Mouse (Mus musculus): ENCODE measurements at regions not wholly inside any gene's neighbourhood (a gene's known extent, or its start where the extent isn't known, plus 50 kb on each side); places are given as distances from the start of the nearest gene placed in this dataset.
A peak's percentile ranks its signal among the peaks of the same experiment; 100 is the strongest.

DNA sequence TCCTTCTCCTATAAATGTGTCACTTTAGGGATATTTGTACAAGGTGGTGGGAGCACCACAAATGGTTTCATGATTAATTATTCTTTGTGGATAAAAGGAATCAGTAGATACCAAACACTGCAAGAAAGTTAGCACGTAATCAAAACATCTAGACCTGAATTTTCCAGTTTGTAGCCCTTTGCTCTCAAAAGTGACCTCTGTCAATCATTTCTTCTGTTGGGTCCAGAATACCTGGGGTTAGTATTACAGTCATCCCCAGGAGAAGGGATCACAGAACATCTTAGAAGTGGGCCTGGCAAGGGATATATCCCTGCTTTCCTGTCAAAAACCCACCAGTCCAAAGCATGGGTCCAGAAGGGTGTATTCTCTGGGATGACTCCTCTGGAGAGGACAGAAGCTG is 122.1 kb upstream of the Zmiz1 start:
- intact Hi-C loops (cut with DNase I): no loop called here
- no peak for DNase-seq (ENCODE audit: low spot score)

DNA sequence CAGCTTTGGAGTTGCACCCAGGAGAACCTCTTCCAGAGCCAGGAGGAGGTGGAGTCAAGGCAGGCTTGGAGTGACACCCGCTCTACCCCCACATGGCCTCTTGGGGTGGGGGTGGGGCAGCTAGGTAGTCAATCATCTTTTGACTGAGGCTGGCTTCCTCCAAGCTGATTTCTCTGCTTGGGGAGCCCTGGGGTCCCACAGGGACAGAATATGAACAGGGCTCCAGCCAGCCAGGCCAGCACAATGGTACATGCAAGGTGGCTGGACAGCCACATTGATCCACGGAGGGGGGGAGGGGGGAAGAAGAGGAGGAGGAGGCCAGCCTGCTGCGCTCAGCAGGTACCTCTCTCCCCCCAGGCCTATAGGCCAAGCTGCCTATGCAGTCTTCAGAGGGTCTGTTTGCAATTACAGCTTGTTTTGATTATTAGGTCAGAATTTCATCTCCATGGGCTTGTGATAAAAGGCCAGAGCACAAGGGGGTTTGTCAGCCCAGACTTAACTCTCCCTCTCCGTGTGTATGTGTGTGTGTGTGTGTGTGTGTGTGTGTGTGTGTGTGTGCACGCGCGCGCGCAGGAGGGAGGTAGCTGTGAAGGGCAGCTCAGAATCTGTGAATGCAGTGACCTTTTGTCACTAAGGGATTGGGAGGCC is 120.5 kb upstream of the Zmiz1 start:
- no peak for DNase-seq (ENCODE audit: low spot score)
- intact Hi-C loops (cut with DNase I): no loop called here

DNA sequence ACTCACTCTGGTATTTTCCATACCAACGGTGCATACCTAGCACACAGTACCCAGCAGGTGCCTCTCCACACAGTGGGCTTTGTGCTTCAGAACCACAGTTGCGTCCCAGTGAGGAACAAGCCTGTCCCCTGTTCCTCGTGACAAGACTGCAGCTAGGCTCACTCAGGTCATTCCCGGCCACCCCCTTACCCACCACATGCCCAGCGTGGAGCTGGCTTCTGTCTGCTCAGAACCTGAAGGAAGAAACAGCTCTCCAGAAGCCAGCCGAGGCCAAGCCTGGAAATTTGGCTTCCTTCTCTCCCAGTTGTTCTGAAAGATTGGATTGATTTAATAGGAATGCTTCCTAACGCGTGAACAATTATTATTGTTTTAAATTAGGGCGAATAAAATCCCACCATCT is 118.1 kb upstream of the Zmiz1 start:
- DNase-seq (ENCODE audit: low spot score): no peak

DNA sequence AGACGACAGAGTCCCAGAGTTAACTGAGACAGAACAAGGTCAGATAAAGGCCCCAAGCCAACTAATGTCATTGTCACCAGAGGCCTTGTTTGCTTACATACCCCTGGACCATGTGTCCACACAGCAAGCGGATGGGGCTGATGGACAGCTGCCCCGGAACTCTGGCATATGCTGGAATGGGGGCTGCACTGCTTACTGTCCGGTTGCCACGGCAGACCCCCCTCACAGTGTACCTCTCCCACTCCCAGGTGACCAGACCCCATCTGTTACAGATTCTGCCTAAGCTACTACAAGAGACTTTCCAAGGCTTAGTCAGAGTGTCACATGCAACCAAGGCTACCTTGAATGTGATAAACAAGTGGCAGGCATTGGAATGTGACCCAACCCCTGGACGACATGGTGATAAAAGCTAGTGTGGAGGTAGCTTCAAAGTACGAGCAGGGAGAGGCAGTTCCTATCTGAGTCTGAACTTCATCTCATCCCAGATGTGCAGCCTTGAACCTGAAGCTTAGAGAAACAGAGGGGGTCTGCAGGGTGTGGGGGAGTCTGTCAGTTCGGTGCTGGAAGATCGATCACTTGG is 117.0 kb upstream of the Zmiz1 start:
- intact Hi-C loops (cut with DNase I): no loop called here
- DNase-seq (ENCODE audit: low spot score): no peak

More for the DNA sequence above, 118.1 kb upstream of the Zmiz1 start:
- intact Hi-C loops (cut with DNase I): no loop called here

DNA sequence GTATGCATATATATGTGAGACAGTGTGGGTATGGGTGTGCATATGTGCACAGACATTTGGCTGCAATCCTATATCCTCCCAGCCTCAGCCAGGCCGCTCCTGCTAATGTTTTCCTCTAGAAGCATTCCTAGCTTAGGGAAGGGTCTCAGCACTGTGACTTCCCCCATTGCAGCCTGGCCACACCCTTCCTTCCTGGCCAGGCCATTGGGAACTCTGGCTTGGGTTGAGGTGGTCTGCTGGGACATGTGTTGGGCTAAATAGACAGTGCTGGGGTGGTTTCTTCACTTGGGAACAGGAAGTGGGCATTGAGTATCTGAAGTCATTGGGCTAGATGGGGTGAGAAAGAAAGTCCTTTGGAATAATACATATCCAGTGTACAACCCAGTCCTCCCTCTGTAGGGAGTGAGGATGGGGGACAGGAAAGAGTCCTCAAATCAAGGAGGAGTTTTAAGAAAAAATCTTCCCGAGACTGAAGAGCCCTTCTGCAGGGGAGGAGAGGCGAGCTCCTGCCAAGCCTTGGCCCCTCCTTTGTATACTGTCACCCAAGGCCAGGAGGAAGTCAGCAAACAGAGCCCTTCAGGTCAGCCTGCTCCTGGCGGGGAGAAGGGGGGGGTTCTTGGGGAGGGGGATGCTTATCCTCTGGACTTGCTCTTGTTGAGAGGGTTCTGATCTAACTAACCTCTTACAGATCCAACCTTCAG is 116.0 kb upstream of the Zmiz1 start:
- no peak for DNase-seq (ENCODE audit: low spot score)
- intact Hi-C loops (cut with DNase I): no loop called here

DNA sequence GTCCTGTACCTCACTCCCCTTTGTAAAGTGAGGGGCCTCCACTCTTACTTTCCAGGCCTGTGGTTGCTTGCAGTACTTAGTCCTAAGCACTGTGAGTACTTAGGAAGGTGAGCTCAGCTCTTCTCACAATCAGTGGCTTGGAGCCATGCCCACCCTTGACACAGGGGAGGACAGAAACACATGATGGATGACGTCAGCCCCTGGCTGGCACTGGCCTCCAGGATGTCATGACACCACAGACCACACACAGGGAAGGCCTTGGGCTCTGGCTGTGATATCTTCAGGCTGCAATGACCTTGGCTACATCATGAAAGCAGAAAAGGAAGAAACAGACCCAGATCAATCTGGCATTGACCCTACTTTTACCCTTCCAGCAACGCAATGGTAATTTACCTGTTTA is 113.0 kb upstream of the Zmiz1 start:
- intact Hi-C loops (cut with DNase I): loop anchor here (5.0 kb wide), 1 partner anchor 34 kb away; no protein-coding TSS in a partner anchor
- no peak for DNase-seq (ENCODE audit: low spot score)

DNA sequence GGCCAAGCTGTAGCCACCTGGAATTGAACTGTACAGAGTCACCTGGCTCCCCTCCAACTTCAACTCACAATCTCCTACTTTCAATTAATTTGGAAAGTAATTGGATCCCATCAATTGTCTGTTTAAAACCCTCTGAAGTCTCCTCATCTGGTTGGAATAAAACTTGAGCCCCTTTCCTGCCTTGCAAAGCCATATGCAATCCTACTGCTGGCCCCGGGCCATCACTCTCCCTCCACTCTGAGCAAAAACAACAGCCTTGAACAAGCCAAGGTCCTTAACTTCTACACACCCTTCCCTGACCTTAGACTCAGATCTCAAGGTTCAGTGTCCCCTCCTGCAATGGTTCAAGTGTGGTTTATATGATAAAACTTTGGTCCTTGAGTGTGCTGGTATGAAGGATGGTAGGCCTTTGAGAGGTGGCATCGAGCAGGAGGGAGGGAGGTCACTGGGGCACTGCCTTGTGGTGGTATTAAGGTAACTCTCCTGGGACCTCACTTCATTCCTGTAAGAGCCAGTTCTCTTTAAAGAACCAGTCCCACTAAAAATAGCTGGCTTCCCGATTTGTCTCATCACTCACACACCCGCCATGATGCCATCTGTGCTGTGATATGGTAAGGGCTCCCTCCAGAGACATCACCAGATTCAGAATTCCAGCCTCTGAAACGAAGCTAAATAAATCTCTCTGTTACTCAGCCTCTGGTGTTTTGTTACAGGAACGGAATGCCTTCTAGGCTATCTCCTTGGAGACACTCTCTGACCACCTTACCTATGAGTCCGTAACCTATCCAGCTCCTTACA is 112.0 kb upstream of the Zmiz1 start:
- intact Hi-C loops (cut with DNase I): loop anchor here (5.0 kb wide), 1 partner anchor 35 kb away; no protein-coding TSS in a partner anchor
- DNase-seq (ENCODE audit: low spot score): no peak

DNA sequence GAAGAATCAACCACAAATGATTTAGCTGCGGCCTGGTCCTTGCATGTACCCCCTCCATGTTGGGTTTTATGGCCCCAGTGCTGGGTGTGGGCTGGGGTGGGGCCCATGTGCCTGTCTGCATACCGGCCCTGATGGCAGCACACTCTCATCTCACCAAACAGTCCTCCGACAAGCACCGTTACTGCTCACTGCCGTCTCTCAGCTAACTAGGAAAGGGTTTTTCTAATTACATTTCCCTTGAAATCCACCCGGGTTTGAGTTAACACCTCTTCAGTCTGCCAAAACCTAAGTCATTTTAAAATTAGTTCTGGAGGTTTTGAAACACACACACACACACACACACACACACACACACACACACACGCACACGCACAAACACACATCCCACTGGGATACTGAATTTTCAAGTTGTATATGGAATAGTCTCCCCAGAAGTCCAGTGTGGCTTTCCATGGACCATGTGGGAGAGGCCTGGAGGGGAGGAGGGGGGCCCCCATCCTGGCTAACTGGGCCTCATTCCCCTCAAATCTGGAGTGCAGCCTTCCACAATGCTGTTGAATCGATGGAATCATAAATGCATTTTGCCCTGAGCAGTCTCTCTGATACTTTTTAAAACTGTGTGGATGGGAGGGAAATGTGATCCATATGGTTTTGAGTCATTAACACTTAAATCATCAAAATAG is 108.6 kb upstream of the Zmiz1 start:
- intact Hi-C loops (cut with DNase I): no loop called here
- no peak for DNase-seq (ENCODE audit: low spot score)

DNA sequence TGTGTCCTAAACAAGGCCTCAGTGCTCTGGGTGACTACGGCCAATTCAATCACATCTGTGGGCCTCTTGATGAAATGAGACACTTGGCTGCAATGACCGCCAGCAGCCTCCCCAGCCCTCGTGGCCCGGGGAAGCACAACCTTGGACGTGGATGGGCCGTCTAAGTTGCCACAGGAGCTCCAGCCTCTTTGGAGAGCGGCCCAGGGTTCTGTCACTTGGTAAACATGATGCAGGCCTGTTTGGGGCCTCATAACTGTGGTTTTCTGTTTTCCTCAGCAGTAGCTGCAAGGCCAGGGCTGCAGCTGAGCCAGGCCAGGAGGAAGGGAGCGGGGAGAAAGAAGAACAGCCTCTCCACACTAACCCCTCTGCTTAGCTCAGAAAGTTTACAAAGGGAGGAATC is 105.2 kb upstream of the Zmiz1 start:
- intact Hi-C loops (cut with DNase I): no loop called here
- peak; percentile 69 for DNase-seq (ENCODE audit: low spot score)

DNA sequence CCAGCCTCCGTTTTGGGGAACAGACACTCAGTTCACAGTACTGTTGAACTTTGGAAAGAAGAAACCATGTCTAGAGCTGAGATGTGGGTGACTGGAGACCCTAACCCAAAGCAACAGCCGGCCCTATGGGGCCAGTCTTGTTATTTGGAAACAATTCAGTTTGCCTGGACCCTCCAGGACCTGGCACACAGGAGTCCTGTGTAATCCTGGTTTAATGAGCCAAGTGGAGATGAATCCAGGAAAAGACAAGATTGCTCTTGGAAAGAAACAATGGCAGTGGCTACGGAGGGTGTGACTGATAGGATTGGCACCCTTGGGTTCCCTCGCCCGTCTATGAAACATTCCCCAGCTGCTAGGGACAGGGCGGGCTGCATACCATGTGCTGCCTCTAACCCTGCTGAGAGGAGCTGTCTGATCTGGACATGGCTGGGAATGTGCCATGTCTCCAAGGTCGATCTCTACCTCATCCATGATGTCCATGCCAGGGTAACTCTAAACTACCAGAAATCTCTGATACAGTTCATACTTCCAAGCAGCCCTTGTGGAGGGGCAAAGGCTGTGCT is 104.6 kb upstream of the Zmiz1 start:
- no peak for DNase-seq (ENCODE audit: low spot score)
- intact Hi-C loops (cut with DNase I): no loop called here

DNA sequence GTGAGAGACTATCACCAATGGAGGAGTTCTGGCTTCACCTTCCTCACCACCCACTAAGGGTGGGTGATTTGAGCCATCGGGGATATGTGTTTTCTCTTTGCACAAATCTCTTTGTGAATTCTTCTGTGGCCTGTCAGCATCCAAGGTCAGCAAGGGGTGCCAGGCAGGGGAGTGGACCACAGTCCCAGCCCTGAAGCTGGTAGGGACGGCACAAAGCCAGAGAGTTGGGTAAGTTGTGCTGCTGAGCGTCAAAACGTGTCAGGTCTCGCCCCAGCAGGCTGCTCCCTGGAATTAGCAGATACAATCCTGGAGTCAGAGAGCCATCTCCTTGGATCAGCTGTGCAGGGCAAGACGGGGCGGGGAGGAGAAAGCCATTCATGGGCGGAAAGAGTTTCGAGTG is 101.2 kb upstream of the Zmiz1 start:
- DNase-seq (ENCODE audit: low spot score): no peak
- intact Hi-C loops (cut with DNase I): no loop called here

DNA sequence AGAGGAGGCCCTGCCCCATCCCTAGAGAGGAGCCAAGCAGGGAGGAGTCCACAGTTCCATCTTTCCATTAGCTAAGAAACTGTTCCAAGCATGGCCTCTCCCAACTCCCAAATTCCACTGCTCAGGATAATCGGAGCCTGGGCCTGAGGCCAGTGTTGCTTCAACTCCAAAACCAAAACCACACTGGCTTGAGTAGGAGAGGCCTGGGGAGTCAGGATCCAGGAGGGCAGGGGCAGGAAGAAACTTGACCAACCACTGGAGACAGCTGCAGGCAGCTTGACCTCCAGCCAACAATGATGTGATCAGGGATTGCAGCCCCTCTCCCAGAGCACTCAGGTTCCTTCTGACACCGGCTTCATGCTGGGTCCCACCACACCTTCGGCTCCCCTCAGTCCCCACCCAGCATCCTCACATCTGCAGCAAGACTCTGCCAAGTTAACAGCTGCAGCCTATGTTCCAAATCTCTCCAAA is 99.1 kb upstream of the Zmiz1 start:
- intact Hi-C loops (cut with DNase I): no loop called here
- DNase-seq (ENCODE audit: low spot score): peak; percentile 73

DNA sequence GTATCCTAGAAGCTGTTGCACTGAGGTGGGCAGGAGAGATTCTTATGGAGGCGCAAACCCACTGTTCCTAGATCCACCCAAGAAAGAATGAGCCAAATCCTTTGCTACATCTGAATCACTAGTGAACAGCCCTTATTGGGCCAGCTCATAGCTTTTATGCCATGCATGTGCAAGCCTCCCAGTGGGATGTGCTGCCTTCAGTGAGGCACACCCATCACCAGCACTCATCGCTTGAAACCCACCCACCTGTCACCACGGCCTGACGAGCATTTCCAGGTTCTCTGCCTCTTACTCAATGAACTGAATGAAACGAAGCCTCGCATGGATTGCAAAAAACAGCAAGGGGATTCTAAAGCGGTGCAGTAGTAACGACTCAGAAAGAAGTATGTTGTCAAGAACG is 98.3 kb upstream of the Zmiz1 start:
- intact Hi-C loops (cut with DNase I): no loop called here
- DNase-seq (ENCODE audit: low spot score): no peak

DNA sequence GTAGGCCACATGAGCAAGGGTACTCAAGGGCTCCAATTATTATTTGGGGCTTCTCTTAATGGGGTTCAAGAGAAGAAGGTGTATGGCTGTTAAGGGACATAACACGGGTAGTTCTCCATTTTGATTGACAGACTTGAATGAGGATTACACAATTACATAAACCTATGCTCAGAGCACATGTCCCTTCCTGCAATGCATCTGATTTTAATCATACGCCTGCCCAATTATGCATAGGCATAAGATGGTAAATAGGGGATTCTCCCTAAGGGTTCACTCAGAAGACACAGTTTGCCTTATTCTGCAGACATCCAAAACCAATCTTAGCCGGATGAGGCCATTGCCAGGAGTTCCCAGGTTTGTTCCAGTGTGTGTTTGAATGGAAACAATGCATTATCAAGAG is 97.9 kb upstream of the Zmiz1 start:
- intact Hi-C loops (cut with DNase I): no loop called here
- DNase-seq (ENCODE audit: low spot score): no peak

DNA sequence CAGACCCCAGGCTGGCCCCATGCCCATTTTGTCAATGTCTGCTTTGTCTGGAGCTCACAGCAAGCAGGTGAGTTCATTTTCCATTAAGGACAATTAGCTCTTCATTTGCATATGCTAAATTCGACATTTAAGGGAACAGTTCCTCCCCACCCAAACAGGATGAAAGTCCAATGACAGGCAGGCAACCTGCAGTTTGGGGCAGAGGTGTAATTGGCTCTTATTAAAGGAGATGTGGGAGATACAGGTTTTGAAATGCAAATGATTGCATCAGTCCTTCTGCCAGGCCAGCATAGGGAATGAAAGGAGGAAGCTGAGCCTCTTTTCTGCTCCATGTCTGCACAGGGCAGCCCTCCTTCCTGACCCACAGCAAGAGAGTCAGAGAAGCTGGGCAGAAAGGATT is 96.2 kb upstream of the Zmiz1 start:
- intact Hi-C loops (cut with DNase I): no loop called here
- DNase-seq (ENCODE audit: low spot score): no peak

DNA sequence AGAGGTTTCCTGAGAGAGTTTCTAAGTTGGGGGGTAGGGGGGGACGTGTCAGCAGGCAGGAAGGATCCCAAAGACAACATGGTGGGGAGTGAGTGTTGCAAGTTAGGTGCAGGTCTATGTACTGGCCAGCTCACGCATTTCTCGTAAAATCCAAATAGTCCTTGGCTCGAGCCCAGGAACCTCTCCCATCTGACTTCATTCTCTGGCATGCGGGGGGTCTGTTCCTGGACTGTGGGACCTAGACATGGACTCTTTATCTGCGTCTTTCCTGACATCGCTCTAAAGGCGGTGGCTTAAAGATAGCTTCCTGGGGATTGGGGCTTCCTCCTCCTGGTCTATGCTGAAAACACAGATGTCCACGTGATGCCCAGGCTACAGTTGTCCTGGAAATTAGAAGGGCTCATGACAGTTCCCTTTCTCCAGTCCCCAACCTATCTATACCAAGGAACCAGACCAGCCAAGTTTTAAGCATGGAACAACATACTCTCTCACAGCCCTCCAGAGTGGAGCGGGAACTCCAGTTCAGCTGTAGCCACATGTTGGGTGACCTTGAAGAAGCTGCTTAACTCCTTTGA is 93.7 kb upstream of the Zmiz1 start:
- intact Hi-C loops (cut with DNase I): no loop called here
- peak; percentile 48 for DNase-seq (ENCODE audit: low spot score)

DNA sequence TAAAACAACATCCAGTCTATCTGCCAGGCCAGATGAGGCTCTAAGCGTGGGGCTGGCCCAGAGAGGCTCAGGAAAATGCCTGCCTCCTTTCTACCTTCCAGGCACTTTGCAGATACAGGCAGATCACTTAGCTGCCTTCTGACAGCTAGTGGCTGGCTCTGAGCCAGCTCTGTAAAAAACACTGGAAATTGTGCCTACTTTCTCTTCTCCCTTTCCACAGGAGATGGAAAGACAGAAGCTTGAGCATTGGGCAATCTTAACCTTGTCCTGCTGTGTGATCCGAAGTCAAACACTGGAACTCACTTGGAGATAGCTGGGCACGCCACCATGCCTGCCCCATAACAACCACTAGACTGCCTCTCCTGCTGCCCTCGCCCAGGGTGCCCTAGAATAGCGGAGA is 93.0 kb upstream of the Zmiz1 start:
- intact Hi-C loops (cut with DNase I): no loop called here
- DNase-seq (ENCODE audit: low spot score): no peak

DNA sequence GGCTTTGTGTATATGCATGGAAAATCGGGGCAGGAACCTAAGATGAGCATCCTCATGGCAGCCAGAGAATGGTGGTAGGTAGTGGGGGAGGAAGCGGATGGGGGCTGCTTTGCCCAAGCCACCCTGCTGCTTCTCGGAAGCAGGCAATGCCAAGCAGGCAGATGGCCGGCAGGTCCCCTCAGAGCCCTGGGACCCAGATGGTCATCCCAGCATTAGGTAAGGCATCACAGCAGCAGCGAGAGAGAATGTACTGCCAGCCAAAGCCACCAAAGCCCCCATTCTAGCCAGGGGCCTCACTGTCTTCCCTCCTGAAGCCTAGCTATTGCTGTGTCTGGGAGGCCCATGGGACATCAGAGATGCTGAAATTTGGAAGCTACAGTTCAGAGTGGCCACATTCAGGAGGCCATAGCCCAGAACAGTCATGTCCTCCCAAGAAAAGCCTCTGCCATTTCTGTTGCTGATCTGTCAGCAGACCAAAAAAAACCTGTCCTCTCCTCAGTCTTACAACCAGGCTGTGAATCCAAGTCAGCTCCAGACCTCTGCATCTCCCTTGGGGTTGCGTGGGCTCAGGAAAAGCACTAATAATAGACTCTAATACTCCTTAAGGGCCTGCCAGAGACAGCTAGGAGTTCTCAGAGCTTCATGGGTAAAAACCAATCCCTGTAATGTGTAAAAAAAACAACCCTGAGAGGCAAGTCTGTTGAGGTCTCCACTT is 88.5 kb upstream of the Zmiz1 start:
- DNase-seq (ENCODE audit: low spot score): no peak

DNA sequence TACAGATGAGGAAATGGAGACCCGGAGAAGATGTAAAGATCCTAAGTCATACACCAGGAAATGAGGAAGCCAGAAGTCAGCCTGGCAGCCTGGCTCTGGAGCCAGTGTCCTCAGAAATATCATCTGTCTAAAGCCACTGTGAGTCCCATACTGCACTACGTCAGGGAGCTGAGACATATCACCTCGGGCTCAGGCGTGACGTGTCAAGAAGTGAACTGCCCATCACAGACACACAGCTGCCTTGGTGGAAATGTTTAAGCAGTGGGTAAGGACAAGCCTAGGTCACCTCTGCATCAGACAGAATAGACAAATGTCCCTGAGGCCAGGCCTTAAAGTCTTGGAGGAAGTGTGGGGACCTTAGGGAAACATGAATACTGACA is 88.0 kb upstream of the Zmiz1 start:
- DNase-seq (ENCODE audit: low spot score): no peak
- intact Hi-C loops (cut with DNase I): no loop called here

More for the DNA sequence above, 88.5 kb upstream of the Zmiz1 start:
- intact Hi-C loops (cut with DNase I): no loop called here

Measured in heart, postnatal 25 days (tissue).